Mouse (Mus musculus) brain, embryonic 14.5 days (tissue): Measurements from ENCODE around the gene Shmt2. TPM values are rescaled to one million over a fixed set of nuclear protein-coding genes. Genes with fewer than 3 reads are reported as not detected.

Experiments used
- DNase-seq: peaks from one replicate; pipeline ENCODE4 v3.0.0-alpha.2; 2011; ENCODE audit warnings: low read depth
- CTCF ChIP-seq: fragments of 200-500 bp; IDR thresholded peaks from 2 replicates; pipeline ENCODE4 v1.5.1; 2012; ENCODE audit warnings: inconsistent platforms, mild to moderate bottlenecking, moderate library complexity, borderline replicate concordance; ENCODE audit not compliant: insufficient read depth, insufficient read length; ENCODE audit errors: extremely low read depth
- POLR2A ChIP-seq: fragments of 200-500 bp; IDR thresholded peaks from 2 replicates; pipeline ENCODE4 v1.6.1; 2012; ENCODE audit warnings: mild to moderate bottlenecking, inconsistent platforms, borderline replicate concordance; ENCODE audit not compliant: poor library complexity, insufficient read depth, insufficient read length, severe bottlenecking; ENCODE audit errors: extremely low read depth
- polyA plus RNA-seq: library from polyadenylated mRNA; depleted of rRNA; stranded (reverse); fragments of >200 nt; gene quantifications from 2 replicates; pipeline ENCODE4 v1.2.3, GENCODE M21; 2012; rRNA removed

Shmt2 gene
- polyA plus RNA-seq, 1 experiment = 80.8 TPM

GRCm38 (mm10) chr10:127490160-127491127 is 31.8 kb downstream of the Shmt2 start:
- DNase-seq = peak; percentile 21
- TF ChIP-seq CTCF (no peak), POLR2A (no peak)

- DNase-seq = no peak
- TF ChIP-seq POLR2A = no peak
- TF ChIP-seq CTCF = no peak
Observed at GRCm38 (mm10) chr10:127488856-127489255, 33.4 kb downstream of the Shmt2 start.

- no peak for TF ChIP-seq CTCF
- TF ChIP-seq POLR2A = no peak
Observed at GRCm38 (mm10) chr10:127485235-127485634, 37.0 kb downstream of the Shmt2 start.

GRCm38 (mm10) chr10:127480833-127481813 is 41.1 kb downstream of the Shmt2 start:
- TF ChIP-seq CTCF (no peak), POLR2A (no peak)
- DNase-seq = no peak

More at GRCm38 (mm10) chr10:127485235-127485634, 37.0 kb downstream of the Shmt2 start:
- DNase-seq = no peak

- peak; percentile 63 for DNase-seq
- no peak for TF ChIP-seq POLR2A
- TF ChIP-seq CTCF = peak; percentile 35; the same call in 1 of the 2 replicates
Observed at GRCm38 (mm10) chr10:127479131-127479530, 43.1 kb downstream of the Shmt2 start.

- DNase-seq = no peak
- TF ChIP-seq POLR2A (no peak), CTCF (no peak)
Observed at GRCm38 (mm10) chr10:127477301-127477700, 44.9 kb downstream of the Shmt2 start.

GRCm38 (mm10) chr10:127476541-127476940 is 45.7 kb downstream of the Shmt2 start:
- TF ChIP-seq CTCF = no peak
- no peak for TF ChIP-seq POLR2A
- no peak for DNase-seq

GRCm38 (mm10) chr10:127475175-127475574 is 47.1 kb downstream of the Shmt2 start:
- TF ChIP-seq CTCF (no peak), POLR2A (no peak)
- no peak for DNase-seq

- no peak for DNase-seq
- TF ChIP-seq POLR2A (no peak), CTCF (no peak)
Observed at GRCm38 (mm10) chr10:127472722-127473121, 49.5 kb downstream of the Shmt2 start.

- DNase-seq = no peak
- no peak for TF ChIP-seq CTCF
- no peak for TF ChIP-seq POLR2A
Observed at GRCm38 (mm10) chr10:127471281-127471988, 50.8 kb downstream of the Shmt2 start.

Other genes with a start within 250 kb of the Shmt2 start
- gene Mbd6, start 233.4 kb downstream of the Shmt2 start, polyA plus RNA-seq = 39.2 and 67.3 TPM in 2 replicates
- 88.2 and 102 TPM in 2 replicates for gene Mars, start 210.7 kb downstream of the Shmt2 start, polyA plus RNA-seq
- 0.49 and 0.71 TPM in 2 replicates for gene Arhgap9, start 200.5 kb downstream of the Shmt2 start, polyA plus RNA-seq
- 7.4 and 11.3 TPM in 2 replicates for gene Gli1, start 180.5 kb downstream of the Shmt2 start, polyA plus RNA-seq
- gene Inhbe, start 168.0 kb downstream of the Shmt2 start, polyA plus RNA-seq = not detected in 2 replicates
- not detected in 2 replicates for gene Inhbc, start 152.0 kb downstream of the Shmt2 start, polyA plus RNA-seq
- gene R3hdm2, start 142.1 kb downstream of the Shmt2 start, polyA plus RNA-seq = 58.6 and 110 TPM in 2 replicates
- gene Stac3, start 20.8 kb downstream of the Shmt2 start, polyA plus RNA-seq = 6.8 and 9.8 TPM in 2 replicates
- gene Ndufa4l2, start 7.5 kb downstream of the Shmt2 start, polyA plus RNA-seq = 10.8 and 13.0 TPM in 2 replicates
- 19.9 and 48.8 TPM in 2 replicates for gene Nxph4, start 12.1 kb upstream of the Shmt2 start, polyA plus RNA-seq
- 155 and 269 TPM in 2 replicates for gene Lrp1, start 98.7 kb upstream of the Shmt2 start, polyA plus RNA-seq
- 5.7 and 7.4 TPM in 2 replicates for gene Stat6, start 120.5 kb upstream of the Shmt2 start, polyA plus RNA-seq
- 6.4 and 10.7 TPM in 2 replicates for gene Nemp1, start 144.5 kb upstream of the Shmt2 start, polyA plus RNA-seq
- 7.4 and 8.0 TPM in 2 replicates for gene Nab2, start 146.1 kb upstream of the Shmt2 start, polyA plus RNA-seq
- 2.0 and 2.6 TPM in 2 replicates for gene Myo1a, start 182.7 kb upstream of the Shmt2 start, polyA plus RNA-seq
- 0.74 and 2.1 TPM in 2 replicates for gene Tac2, start 202.0 kb upstream of the Shmt2 start, polyA plus RNA-seq
- gene Zbtb39, start 217.1 kb upstream of the Shmt2 start, polyA plus RNA-seq = 14.9 and 18.7 TPM in 2 replicates
- 0.83 and 1.2 TPM in 2 replicates for gene Gpr182, start 229.3 kb upstream of the Shmt2 start, polyA plus RNA-seq
- 0.06 and 0.12 TPM in 2 replicates for gene Rdh1, start 237.3 kb upstream of the Shmt2 start, polyA plus RNA-seq
- gene Rdh16f1, start 237.3 kb upstream of the Shmt2 start, polyA plus RNA-seq = 0.29 TPM in 1 of 2 replicates, not detected in the other